Mouse (Mus musculus): ENCODE results near the gene Atp4a. TPM values are rescaled to one million over a fixed set of nuclear protein-coding genes. Genes with fewer than 3 reads are reported as not detected.

Gene Atp4a
- not detected for polyA plus RNA-seq (2017; shearing (Covaris generic))

GRCm38 (mm10) chr7:30711942-30712341 is at the start of gene Atp4a:
Gene Atp4a (plus strand): TSS chr7:30712209.

GRCm38 (mm10) chr7:30664529-30665200 is 47.3 kb upstream of the Atp4a start, which contains the start of gene Haus5:
Gene Haus5 (minus strand): TSS chr7:30664994.

GRCm38 (mm10) chr7:30671480-30671879 is 40.5 kb upstream of the Atp4a start, which contains the start of gene Pmis2:
Gene Pmis2 (minus strand): TSS chr7:30671605.

GRCm38 (mm10) chr7:30698589-30698988 is 13.4 kb upstream of the Atp4a start, which contains the start of gene 2200002J24Rik:
Gene 2200002J24Rik (plus strand): TSS chr7:30698926.

GRCm38 (mm10) chr7:30729396-30730063 is 17.5 kb downstream of the Atp4a start, which contains the start of gene Tmem147:
Gene Tmem147 (minus strand): TSS chr7:30729540.

GRCm38 (mm10) chr7:30743617-30744016 is 31.6 kb downstream of the Atp4a start, which contains the start of gene Gapdhs:
Gene Gapdhs (minus strand): TSS chr7:30743681.

GRCm38 (mm10) chr7:30751086-30751669 is 39.2 kb downstream of the Atp4a start, which contains the start of gene Sbsn:
Gene Sbsn (plus strand): TSS chr7:30751471.

GRCm38 (mm10) chr7:30763456-30763855 is 51.4 kb downstream of the Atp4a start, which contains the start of gene Dmkn:
Gene Dmkn (plus strand): TSS chr7:30763756.

Other genes with a start within 250 kb of the Atp4a start
- gene Prodh2, start 218.6 kb upstream of the Atp4a start, polyA plus RNA-seq (2017; shearing (Covaris generic)): not detected
- 1.2 TPM for gene Arhgap33, start 177.1 kb upstream of the Atp4a start, polyA plus RNA-seq (2017; shearing (Covaris generic))
- 4.2 TPM for gene Hspb6, start 160.0 kb upstream of the Atp4a start, polyA plus RNA-seq (2017; shearing (Covaris generic))
- gene Proser3, start 159.9 kb upstream of the Atp4a start, polyA plus RNA-seq (2017; shearing (Covaris generic)): 9.9 TPM
- gene Lin37, start 152.4 kb upstream of the Atp4a start, polyA plus RNA-seq (2017; shearing (Covaris generic)): 89.4 TPM
- 47.2 TPM for gene U2af1l4, start 148.9 kb upstream of the Atp4a start, polyA plus RNA-seq (2017; shearing (Covaris generic))
- gene Gm49396, start 148.9 kb upstream of the Atp4a start, polyA plus RNA-seq (2017; shearing (Covaris generic)): 86.6 TPM
- gene Psenen, start 148.6 kb upstream of the Atp4a start, polyA plus RNA-seq (2017; shearing (Covaris generic)): 217 TPM
- 150 TPM for gene Igflr1, start 146.8 kb upstream of the Atp4a start, polyA plus RNA-seq (2017; shearing (Covaris generic))
- 15.9 TPM for gene Kmt2b, start 123.5 kb upstream of the Atp4a start, polyA plus RNA-seq (2017; shearing (Covaris generic))
- 11.7 TPM for gene Zbtb32, start 113.3 kb upstream of the Atp4a start, polyA plus RNA-seq (2017; shearing (Covaris generic))
- gene Upk1a, start 99.4 kb upstream of the Atp4a start, polyA plus RNA-seq (2017; shearing (Covaris generic)): 0.83 TPM
- 581 TPM for gene Cox6b1, start 86.1 kb upstream of the Atp4a start, polyA plus RNA-seq (2017; shearing (Covaris generic))
- not detected for gene Etv2, start 76.4 kb upstream of the Atp4a start, polyA plus RNA-seq (2017; shearing (Covaris generic))
- 204 TPM for gene Rbm42, start 61.9 kb upstream of the Atp4a start, polyA plus RNA-seq (2017; shearing (Covaris generic))
- 37.3 TPM for gene Haus5, start 47.2 kb upstream of the Atp4a start, polyA plus RNA-seq (2017; shearing (Covaris generic))
- not detected for gene Pmis2, start 40.6 kb upstream of the Atp4a start, polyA plus RNA-seq (2017; shearing (Covaris generic))
- gene 2200002J24Rik, start 13.3 kb upstream of the Atp4a start, polyA plus RNA-seq (2017; shearing (Covaris generic)): not detected
- gene Tmem147, start 17.3 kb downstream of the Atp4a start, polyA plus RNA-seq (2017; shearing (Covaris generic)): 116 TPM
- 0.36 TPM for gene Gapdhs, start 31.5 kb downstream of the Atp4a start, polyA plus RNA-seq (2017; shearing (Covaris generic))
- gene Sbsn, start 39.3 kb downstream of the Atp4a start, polyA plus RNA-seq (2017; shearing (Covaris generic)): 1.1 TPM
- gene Dmkn, start 51.5 kb downstream of the Atp4a start, polyA plus RNA-seq (2017; shearing (Covaris generic)): not detected
- gene Krtdap, start 75.7 kb downstream of the Atp4a start, polyA plus RNA-seq (2017; shearing (Covaris generic)): not detected
- gene Ffar2, start 111.6 kb downstream of the Atp4a start, polyA plus RNA-seq (2017; shearing (Covaris generic)): 0.26 TPM
- not detected for gene Ffar3, start 144.0 kb downstream of the Atp4a start, polyA plus RNA-seq (2017; shearing (Covaris generic))
- gene Ffar1, start 149.4 kb downstream of the Atp4a start, polyA plus RNA-seq (2017; shearing (Covaris generic)): 0.07 TPM
- 4.2 TPM for gene Cd22, start 168.1 kb downstream of the Atp4a start, polyA plus RNA-seq (2017; shearing (Covaris generic))
- gene Mag, start 202.7 kb downstream of the Atp4a start, polyA plus RNA-seq (2017; shearing (Covaris generic)): 0.12 TPM
- not detected for gene Hamp2, start 212.5 kb downstream of the Atp4a start, polyA plus RNA-seq (2017; shearing (Covaris generic))
- gene Hamp, start 231.8 kb downstream of the Atp4a start, polyA plus RNA-seq (2017; shearing (Covaris generic)): not detected
- gene Usf2, start 244.6 kb downstream of the Atp4a start, polyA plus RNA-seq (2017; shearing (Covaris generic)): 11.1 TPM